Mouse (Mus musculus) forebrain, embryonic 12.5 days (tissue): Measurements from ENCODE around the gene Eml1. TPM values are rescaled to one million over a fixed set of nuclear protein-coding genes. Genes with fewer than 3 reads are reported as not detected.
A peak's percentile ranks its signal among the peaks of the same experiment; 100 is the strongest.

Experiments used
- ATAC-seq: fragments of 200-750 bp; cut with Nextera tagmentation; 2 replicates; pipeline ENCODE4 v1.8.0; 2017; ENCODE audit warnings: moderate TSS enrichment; ENCODE audit not compliant: low FRiP score
- H3K27ac ChIP-seq: fragments of 300-500 bp; sonication (generic); 2 replicates; pipeline ENCODE4 v1.5.1; 2016; ENCODE audit warnings: mild to moderate bottlenecking
- H3K27me3 ChIP-seq: fragments of 300-500 bp; sonication (generic); 2 replicates; pipeline ENCODE4 v1.6.1; 2016; ENCODE audit warnings: mild to moderate bottlenecking
- H3K36me3 ChIP-seq: fragments of 300-500 bp; sonication (generic); replicated peaks from 2 replicates; pipeline ENCODE4 v1.6.1; 2016; ENCODE audit warnings: mild to moderate bottlenecking
- H3K4me1 ChIP-seq: fragments of 300-500 bp; sonication (generic); 2 replicates; pipeline ENCODE4 v1.6.1; 2016
- H3K4me2 ChIP-seq: fragments of 300-500 bp; sonication (generic); 2 replicates; pipeline ENCODE4 v1.6.1; 2016; ENCODE audit warnings: mild to moderate bottlenecking, moderate library complexity
- H3K4me3 ChIP-seq: fragments of 300-500 bp; sonication (generic); replicated peaks from 2 replicates; pipeline ENCODE4 v1.5.1; 2016; ENCODE audit warnings: mild to moderate bottlenecking
- H3K9ac ChIP-seq: fragments of 300-500 bp; sonication (generic); 2 replicates; pipeline ENCODE4 v1.6.1; 2016; ENCODE audit warnings: mild to moderate bottlenecking
- H3K9me3 ChIP-seq: fragments of 300-500 bp; sonication (generic); 2 replicates; pipeline ENCODE4 v1.6.1; 2016
- WGBS: fragments of 180-500 bp; shearing (Covaris S2); methylation state at CpG from one replicate; pipeline ENCODE4 v1.1.7; 2016; 5-methylcytosine and 5-hydroxymethylcytosine counted together
- polyA plus RNA-seq: library from polyadenylated mRNA; unstranded; fragments of >200 nt; fragmentation: Nextera tagmentation; extraction: Ambion mirVana; gene quantifications from 2 replicates; pipeline ENCODE4 v1.2.1, GENCODE M21; 2016

Eml1 gene
- polyA plus RNA-seq, 1 experiment from 2014 or later, result 83.0 TPM

- H3K27me3 ChIP-seq, result no peaks in the 10 kb centered on the region
- ATAC-seq, result no peak
- WGBS, result 92% methylated on average over 11 of the region's 11 CpGs
These were observed 79.2 kb downstream of the Eml1 start for GRCm38 (mm10) chr12:108449935-108450334.

GRCm38 (mm10) chr12:108450546-108450945 lies 79.8 kb downstream of the Eml1 start:
- ATAC-seq, result no peak

More at GRCm38 (mm10) chr12:108449935-108450334, 79.2 kb downstream of the Eml1 start:
- H3K9ac ChIP-seq, result no peak overlapping the region
- H3K36me3 ChIP-seq, result no peaks in the 10 kb centered on the region
- no peak overlapping the region for H3K4me3 ChIP-seq
- no peak overlapping the region for H3K27ac ChIP-seq
- no peak overlapping the region for H3K4me2 ChIP-seq
- no peaks in the 10 kb centered on the region for H3K9me3 ChIP-seq
- H3K4me1 ChIP-seq, result peaks cover 24% of the 10 kb centered on the region

GRCm38 (mm10) chr12:108452151-108452874 lies 81.6 kb downstream of the Eml1 start:
- no peaks in the 10 kb centered on the region; the same call in 1 of the 2 replicates for H3K36me3 ChIP-seq
- peaks cover 19% of the 10 kb centered on the region for H3K4me1 ChIP-seq
- H3K9me3 ChIP-seq, result no peaks in the 10 kb centered on the region
- WGBS, result 60% methylated on average over 16 of the region's 16 CpGs
- no peak overlapping the region for H3K27ac ChIP-seq
- H3K27me3 ChIP-seq, result no peaks in the 10 kb centered on the region
- 0 out of 2 replicates have a peak, but pooled peaks have one; percentile 57 for ATAC-seq
- no peak overlapping the region for H3K9ac ChIP-seq
- no peak overlapping the region for H3K4me3 ChIP-seq
- no peak overlapping the region for H3K4me2 ChIP-seq

More at GRCm38 (mm10) chr12:108450546-108450945, 79.8 kb downstream of the Eml1 start:
- Histone ChIP-seq H3K9me3 (no peaks in the 10 kb centered on the region), H3K4me2 (no peak overlapping the region), H3K4me3 (no peak overlapping the region), H3K27ac (no peak overlapping the region), H3K9ac (no peak overlapping the region), H3K36me3 (no peaks in the 10 kb centered on the region), H3K4me1 (peaks cover 19% of the 10 kb centered on the region), H3K27me3 (no peaks in the 10 kb centered on the region)
- WGBS, result 84% methylated on average over 5 of the region's 5 CpGs

- H3K4me1 ChIP-seq, result peaks cover 19% of the 10 kb centered on the region
- 90% methylated on average over 8 of the region's 8 CpGs for WGBS
- H3K4me3 ChIP-seq, result no peak overlapping the region
- H3K36me3 ChIP-seq, result peaks cover 10% of the 10 kb centered on the region; the same call in 1 of the 2 replicates
- H3K9me3 ChIP-seq, result 0 out of 2 replicates have a peak, but pooled peaks cover 3% of the 10 kb centered on the region
- no peak overlapping the region for H3K9ac ChIP-seq
- no peaks in the 10 kb centered on the region for H3K27me3 ChIP-seq
- ATAC-seq, result no peak
- H3K4me2 ChIP-seq, result no peak overlapping the region
- H3K27ac ChIP-seq, result no peak overlapping the region
These were observed 82.8 kb downstream of the Eml1 start for GRCm38 (mm10) chr12:108453561-108454044.

GRCm38 (mm10) chr12:108455004-108455403 lies 84.2 kb downstream of the Eml1 start:
- Histone ChIP-seq H3K27me3 (no peaks in the 10 kb centered on the region), H3K36me3 (peaks cover 10% of the 10 kb centered on the region; the same call in 1 of the 2 replicates), H3K4me3 (no peak overlapping the region), H3K4me1 (peaks cover 19% of the 10 kb centered on the region), H3K27ac (no peak overlapping the region), H3K9me3 (0 out of 2 replicates have a peak, but pooled peaks cover 3% of the 10 kb centered on the region), H3K4me2 (no peak overlapping the region), H3K9ac (no peak overlapping the region)
- ATAC-seq, result no peak
- 88% methylated on average over 4 of the region's 4 CpGs for WGBS

GRCm38 (mm10) chr12:108472898-108473297 lies 102.1 kb downstream of the Eml1 start:
- H3K27ac ChIP-seq, result no peak overlapping the region
- no peak overlapping the region for H3K9ac ChIP-seq
- H3K36me3 ChIP-seq, result peaks cover 40% of the 10 kb centered on the region
- no peak overlapping the region for H3K4me2 ChIP-seq
- no peak overlapping the region for H3K4me3 ChIP-seq
- H3K4me1 ChIP-seq, result no peaks in the 10 kb centered on the region
- H3K9me3 ChIP-seq, result 0 out of 2 replicates have a peak, but pooled peaks cover 3% of the 10 kb centered on the region
- 95% methylated on average over 1 of the region's 1 CpGs for WGBS
- no peaks in the 10 kb centered on the region for H3K27me3 ChIP-seq
- ATAC-seq, result no peak

- 85% methylated on average over 3 of the region's 3 CpGs for WGBS
- no peak for ATAC-seq
- H3K27ac ChIP-seq, result no peak overlapping the region
- no peaks in the 10 kb centered on the region for H3K27me3 ChIP-seq
- peaks cover 40% of the 10 kb centered on the region for H3K36me3 ChIP-seq
- 0 out of 2 replicates have a peak, but pooled peaks cover 3% of the 10 kb centered on the region for H3K9me3 ChIP-seq
- H3K4me1 ChIP-seq, result no peaks in the 10 kb centered on the region
- H3K4me3 ChIP-seq, result no peak overlapping the region
- no peak overlapping the region for H3K4me2 ChIP-seq
- no peak overlapping the region for H3K9ac ChIP-seq
These were observed 103.7 kb downstream of the Eml1 start for GRCm38 (mm10) chr12:108474440-108474839.

- no peak for ATAC-seq
- Histone ChIP-seq H3K27ac (no peak overlapping the region), H3K9ac (no peak overlapping the region), H3K36me3 (peaks cover 19% of the 10 kb centered on the region), H3K4me1 (peaks cover 41% of the 10 kb centered on the region), H3K9me3 (0 out of 2 replicates have a peak, but pooled peaks cover 3% of the 10 kb centered on the region), H3K4me3 (no peak overlapping the region), H3K4me2 (no peak overlapping the region), H3K27me3 (no peaks in the 10 kb centered on the region)
- 74% methylated on average over 5 of the region's 5 CpGs for whole genome bisulfite sequencing
These were observed 108.0 kb downstream of the Eml1 start for GRCm38 (mm10) chr12:108478714-108479113.

GRCm38 (mm10) chr12:108480704-108481365 lies 110.1 kb downstream of the Eml1 start:
- Histone ChIP-seq H3K36me3 (peaks cover 9% of the 10 kb centered on the region), H3K4me3 (no peak overlapping the region), H3K4me2 (peak overlapping the region; percentile 25), H3K27me3 (no peaks in the 10 kb centered on the region), H3K27ac (peak overlapping the region; percentile 68), H3K9ac (0 out of 2 replicates have a peak overlapping the region, but pooled peaks have one; percentile 4), H3K9me3 (0 out of 2 replicates have a peak, but pooled peaks cover 3% of the 10 kb centered on the region), H3K4me1 (peaks cover 45% of the 10 kb centered on the region)
- 2% methylated on average over 9 of the region's 9 CpGs for whole genome bisulfite sequencing
- ATAC-seq, result peak; percentile 22; the same call in 1 of the 2 replicates

GRCm38 (mm10) chr12:108489076-108489475 lies 118.3 kb downstream of the Eml1 start:
- Histone ChIP-seq H3K4me2 (no peak overlapping the region), H3K9ac (no peak overlapping the region), H3K4me1 (peaks cover 30% of the 10 kb centered on the region), H3K27me3 (no peaks in the 10 kb centered on the region), H3K36me3 (no peaks in the 10 kb centered on the region; the same call in 1 of the 2 replicates), H3K9me3 (no peaks in the 10 kb centered on the region), H3K4me3 (no peak overlapping the region), H3K27ac (no peak overlapping the region)
- no peak for ATAC-seq
- 90% methylated on average over 5 of the region's 5 CpGs for WGBS

GRCm38 (mm10) chr12:108489741-108490140 lies 119.0 kb downstream of the Eml1 start:
- H3K4me2 ChIP-seq, result no peak overlapping the region
- 22% methylated on average over 2 of the region's 2 CpGs for WGBS
- no peak for ATAC-seq

GRCm38 (mm10) chr12:108490336-108490735 lies 119.6 kb downstream of the Eml1 start:
- Histone ChIP-seq H3K4me2 (no peak overlapping the region), H3K27ac (0 out of 2 replicates have a peak overlapping the region, but pooled peaks have one; percentile 42), H3K27me3 (no peaks in the 10 kb centered on the region), H3K36me3 (no peaks in the 10 kb centered on the region; the same call in 1 of the 2 replicates), H3K4me3 (no peak overlapping the region), H3K4me1 (peaks cover 38% of the 10 kb centered on the region), H3K9ac (no peak overlapping the region), H3K9me3 (no peaks in the 10 kb centered on the region)
- WGBS, result 85% methylated on average over 6 of the region's 6 CpGs
- ATAC-seq, result no peak

More at GRCm38 (mm10) chr12:108489741-108490140, 119.0 kb downstream of the Eml1 start:
- no peak overlapping the region for H3K4me3 ChIP-seq
- H3K36me3 ChIP-seq, result no peaks in the 10 kb centered on the region; the same call in 1 of the 2 replicates
- no peak overlapping the region for H3K27ac ChIP-seq
- H3K4me1 ChIP-seq, result peaks cover 35% of the 10 kb centered on the region
- H3K27me3 ChIP-seq, result no peaks in the 10 kb centered on the region
- no peak overlapping the region for H3K9ac ChIP-seq
- H3K9me3 ChIP-seq, result no peaks in the 10 kb centered on the region
